Mouse (Mus musculus): ENCODE data around the gene Dnaaf1. TPM values are rescaled to one million over a fixed set of nuclear protein-coding genes. Genes with fewer than 3 reads are reported as not detected.

Dnaaf1 gene
- polyA plus RNA-seq (2015; fragmentation: Nextera tagmentation; extraction: Ambion mirVana) = 0.40 and 0.59 TPM in 2 replicates

DNA sequence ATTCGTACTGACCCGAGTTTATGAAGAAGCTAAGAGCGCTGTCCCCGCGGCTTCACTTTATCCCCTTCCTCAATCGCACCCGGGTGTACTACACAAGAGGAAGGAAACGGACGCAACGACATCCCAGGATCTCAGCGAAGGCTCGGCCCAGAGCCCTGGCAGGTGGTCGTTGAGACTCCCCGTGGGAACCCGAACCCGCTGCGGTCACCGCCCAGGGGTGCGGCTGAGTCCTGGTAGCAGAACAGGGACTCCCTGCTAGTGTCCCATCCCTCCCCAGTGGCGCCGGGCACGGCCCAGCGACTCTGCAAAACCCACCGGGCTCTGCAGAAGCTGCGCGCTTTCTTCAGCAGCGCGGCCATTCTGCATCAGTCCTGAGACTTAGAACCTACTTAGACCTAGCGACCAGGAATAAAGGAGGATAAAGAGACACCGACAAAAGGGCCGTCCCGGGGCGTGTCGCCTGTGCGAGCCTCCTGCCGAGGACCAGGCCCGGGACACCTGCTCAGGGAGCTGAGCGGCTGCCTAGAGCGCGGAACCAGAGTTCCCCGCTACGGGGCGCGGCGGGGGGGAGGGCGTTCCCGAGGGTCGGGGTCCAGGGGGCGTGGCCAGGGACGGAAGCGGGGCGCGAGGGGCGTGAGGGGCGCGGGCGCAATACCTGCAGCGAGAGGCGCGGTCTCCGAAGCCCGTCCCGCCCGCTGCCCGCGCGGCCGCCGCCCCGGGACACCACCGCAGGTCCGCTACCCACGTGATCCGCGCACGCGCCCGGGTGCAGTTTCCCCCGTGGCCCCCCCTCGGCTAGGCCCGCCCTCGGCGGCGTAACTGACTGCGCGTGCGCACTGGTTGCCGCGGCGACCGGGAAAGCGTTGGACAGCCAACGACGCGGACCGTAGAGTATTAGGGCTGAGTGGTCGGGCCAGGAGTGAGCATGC is at the start of gene Dnaaf1, which contains the start of gene Hsdl1:
Dnaaf1 (plus strand) TSS at position 799 of the 929 bp plus-strand sequence.
Hsdl1 (minus strand) TSS at position 747 of the 929 bp plus-strand sequence.
- WGBS = under 1% methylated on average over 89 of the region's 97 CpGs
- peak within 1 kb of the TSS; percentile 60 for H3K9ac ChIP-seq
- peak; percentile 82 for ATAC-seq (ENCODE audit: insufficient read depth, low FRiP score, low read depth)
- no peaks in the 10 kb centered on the region for H3K9me3 ChIP-seq
- H3K36me3 ChIP-seq = no peaks in the 10 kb centered on the region
- H3K4me3 ChIP-seq (replicated peaks) = peak within 1 kb of the TSS; percentile 68
- peak within 1 kb of the TSS; percentile 49 for H3K27ac ChIP-seq
- H3K4me1 ChIP-seq = peaks cover 19% of the 10 kb centered on the region
- peak within 1 kb of the TSS; percentile 96 for H3K4me2 ChIP-seq
- peaks cover 3% of the 10 kb centered on the region; the same call in 1 of the 2 replicates for H3K27me3 ChIP-seq (replicated peaks)

DNA sequence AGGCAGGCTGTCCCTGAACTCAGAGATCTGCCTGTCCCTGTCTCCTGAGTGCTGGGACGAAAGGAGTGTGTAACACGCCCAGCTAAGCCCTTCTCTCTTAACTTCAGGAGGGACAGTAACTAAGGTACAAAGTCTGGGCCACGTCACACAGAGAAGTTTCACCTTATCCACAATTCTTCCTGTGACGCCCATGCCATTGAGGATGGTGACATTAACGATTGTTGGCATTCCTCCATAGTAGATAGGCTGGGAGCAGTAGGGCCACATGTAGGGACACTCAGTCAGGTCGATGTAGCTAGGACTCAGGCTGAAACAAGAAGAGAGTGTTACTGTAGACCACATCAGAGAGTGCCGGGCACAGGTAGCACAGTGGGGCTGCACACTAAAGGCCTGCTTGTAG is 46.3 kb upstream of the Dnaaf1 start:
- no peaks in the 10 kb centered on the region for H3K4me1 ChIP-seq
- no peak overlapping the region for H3K9ac ChIP-seq
- H3K27ac ChIP-seq = no peak overlapping the region
- no peak overlapping the region for H3K4me2 ChIP-seq
- H3K36me3 ChIP-seq = peaks cover 72% of the 10 kb centered on the region
- H3K9me3 ChIP-seq = no peaks in the 10 kb centered on the region
- WGBS = 95% methylated on average over 7 of the region's 7 CpGs
- H3K27me3 ChIP-seq (replicated peaks) = no peaks in the 10 kb centered on the region
- no peak for ATAC-seq (ENCODE audit: insufficient read depth, low FRiP score, low read depth)
- H3K4me3 ChIP-seq (replicated peaks) = no peak overlapping the region

DNA sequence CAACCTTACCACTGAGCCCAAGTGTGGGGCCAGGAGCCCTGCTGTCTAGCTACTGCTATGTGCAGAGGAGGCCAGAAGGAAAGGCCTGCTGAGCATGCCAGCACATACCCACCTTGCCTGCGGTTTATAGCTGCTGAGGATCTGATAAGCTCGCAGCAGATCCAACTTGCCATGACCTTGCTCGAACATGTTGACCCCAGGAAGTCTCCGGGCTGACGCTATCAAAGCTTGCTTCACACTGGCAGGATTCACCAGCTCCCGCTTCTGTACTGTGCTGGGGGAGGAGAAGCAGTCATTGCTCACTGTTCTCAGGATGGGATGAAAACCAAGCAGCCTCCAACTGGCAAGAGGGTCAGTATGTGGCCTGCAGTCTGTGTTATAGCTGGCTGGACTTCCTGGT is 44.1 kb upstream of the Dnaaf1 start:
- Histone ChIP-seq H3K4me1 (no peaks in the 10 kb centered on the region), H3K4me2 (no peak overlapping the region), H3K9ac (no peak overlapping the region), H3K4me3 (replicated peaks) (no peak overlapping the region), H3K27me3 (replicated peaks) (no peaks in the 10 kb centered on the region), H3K36me3 (peaks cover 72% of the 10 kb centered on the region), H3K9me3 (no peaks in the 10 kb centered on the region), H3K27ac (no peak overlapping the region)
- 83% methylated on average over 6 of the region's 6 CpGs for WGBS
- ATAC-seq (ENCODE audit: insufficient read depth, low FRiP score, low read depth) = no peak

DNA sequence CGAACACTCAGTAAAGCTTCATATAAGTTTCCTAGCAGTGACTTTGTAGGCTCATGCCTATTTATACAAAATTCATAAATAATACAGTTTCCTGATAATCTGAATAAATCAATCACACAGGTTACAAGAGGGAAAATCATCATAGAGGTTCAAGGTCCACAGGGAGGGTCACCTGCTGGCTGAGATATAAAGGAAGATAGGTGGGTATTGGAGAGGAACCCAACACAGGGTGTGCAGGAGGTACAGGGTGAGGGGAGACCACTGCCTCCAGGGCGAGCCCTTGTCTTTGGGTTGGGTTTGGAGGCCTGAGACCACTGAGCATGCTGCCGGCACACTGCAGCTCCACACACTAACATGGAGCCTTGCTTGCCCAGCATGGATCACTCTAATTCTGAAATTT is 43.6 kb upstream of the Dnaaf1 start:
- Histone ChIP-seq H3K36me3 (peaks cover 76% of the 10 kb centered on the region), H3K4me3 (replicated peaks) (no peak overlapping the region), H3K9me3 (no peaks in the 10 kb centered on the region), H3K9ac (no peak overlapping the region), H3K4me1 (no peaks in the 10 kb centered on the region), H3K27ac (no peak overlapping the region), H3K27me3 (replicated peaks) (no peaks in the 10 kb centered on the region), H3K4me2 (no peak overlapping the region)
- ATAC-seq (ENCODE audit: insufficient read depth, low FRiP score, low read depth) = no peak
- WGBS = 90% methylated on average over 3 of the region's 3 CpGs

DNA sequence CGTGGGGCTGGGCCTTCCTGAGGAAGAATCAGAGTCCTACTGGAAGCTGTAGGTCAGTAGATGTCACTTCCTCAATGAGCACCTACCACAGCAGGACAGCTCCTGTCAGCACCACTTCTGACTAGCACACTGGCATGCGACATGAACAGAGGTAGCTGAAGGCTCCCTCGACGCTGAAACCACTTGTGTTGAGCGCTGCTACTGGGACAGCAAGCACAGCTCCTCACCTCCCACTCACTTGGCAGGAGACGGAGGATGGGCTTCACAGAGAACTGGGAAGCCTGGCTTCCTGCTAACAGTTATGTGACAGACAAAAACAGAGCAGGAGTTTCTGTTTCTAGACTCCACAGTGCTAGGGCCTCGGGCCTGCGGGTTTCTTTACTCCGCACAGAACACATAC is 43.1 kb upstream of the Dnaaf1 start:
- no peaks in the 10 kb centered on the region for H3K4me1 ChIP-seq
- H3K9ac ChIP-seq = no peak overlapping the region
- no peak overlapping the region for H3K4me3 ChIP-seq (replicated peaks)
- WGBS = 88% methylated on average over 9 of the region's 9 CpGs
- peaks cover 82% of the 10 kb centered on the region for H3K36me3 ChIP-seq
- H3K27ac ChIP-seq = no peak overlapping the region
- no peaks in the 10 kb centered on the region for H3K27me3 ChIP-seq (replicated peaks)
- H3K4me2 ChIP-seq = no peak overlapping the region
- H3K9me3 ChIP-seq = no peaks in the 10 kb centered on the region
- ATAC-seq (ENCODE audit: insufficient read depth, low FRiP score, low read depth) = no peak

DNA sequence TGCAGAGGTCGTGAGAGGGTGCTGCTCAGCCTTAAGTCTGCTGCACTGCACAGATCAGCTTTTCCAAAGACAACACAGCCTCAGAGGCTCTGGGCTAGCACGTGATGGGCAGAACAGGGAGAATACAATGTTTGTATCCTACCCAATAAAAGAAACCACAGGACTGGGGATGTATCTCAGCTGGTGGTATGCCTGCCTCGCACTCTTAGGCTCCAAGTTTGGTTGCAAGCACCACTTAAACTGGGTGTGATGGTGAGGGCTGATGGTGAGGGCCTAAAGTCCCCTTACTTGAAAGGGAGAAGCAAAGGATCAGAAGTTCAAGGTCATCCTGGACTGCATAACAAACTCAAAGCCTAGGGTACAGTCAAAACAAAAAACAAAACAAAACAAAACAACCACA is 30.4 kb upstream of the Dnaaf1 start:
- Histone ChIP-seq H3K9ac (no peak overlapping the region), H3K9me3 (no peaks in the 10 kb centered on the region), H3K27me3 (replicated peaks) (no peaks in the 10 kb centered on the region), H3K4me1 (no peaks in the 10 kb centered on the region), H3K27ac (no peak overlapping the region), H3K4me2 (no peak overlapping the region), H3K4me3 (replicated peaks) (no peak overlapping the region), H3K36me3 (peaks cover 48% of the 10 kb centered on the region)
- WGBS = 83% methylated on average over 3 of the region's 3 CpGs
- no peak for ATAC-seq (ENCODE audit: insufficient read depth, low FRiP score, low read depth)

DNA sequence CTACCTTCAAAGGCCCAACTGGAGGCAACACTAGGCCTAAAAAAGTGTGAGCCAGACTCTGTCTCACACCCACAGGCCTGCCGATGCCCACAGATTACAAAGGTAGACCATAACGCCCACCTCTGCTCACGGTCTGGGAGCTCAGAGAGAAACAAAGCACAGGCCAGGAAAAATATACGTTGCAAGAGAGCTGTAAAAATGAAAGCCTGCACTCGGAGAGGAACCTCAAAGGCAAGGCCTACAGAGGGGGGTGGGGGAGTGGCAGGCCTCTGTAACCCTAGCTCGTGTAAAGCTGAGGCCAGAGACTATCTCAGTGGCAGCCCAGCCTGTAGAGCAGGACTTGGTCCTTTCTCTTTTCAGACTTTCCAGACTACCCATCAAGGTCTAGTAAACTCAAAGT is 29.9 kb upstream of the Dnaaf1 start:
- ATAC-seq (ENCODE audit: insufficient read depth, low FRiP score, low read depth) = no peak
- no peak overlapping the region for H3K4me3 ChIP-seq (replicated peaks)
- H3K27ac ChIP-seq = no peak overlapping the region
- H3K9me3 ChIP-seq = no peaks in the 10 kb centered on the region
- no peaks in the 10 kb centered on the region for H3K4me1 ChIP-seq
- no peaks in the 10 kb centered on the region for H3K27me3 ChIP-seq (replicated peaks)
- no peak overlapping the region for H3K9ac ChIP-seq
- H3K4me2 ChIP-seq = no peak overlapping the region
- WGBS = 65% methylated on average over 6 of the region's 6 CpGs
- H3K36me3 ChIP-seq = peaks cover 42% of the 10 kb centered on the region

DNA sequence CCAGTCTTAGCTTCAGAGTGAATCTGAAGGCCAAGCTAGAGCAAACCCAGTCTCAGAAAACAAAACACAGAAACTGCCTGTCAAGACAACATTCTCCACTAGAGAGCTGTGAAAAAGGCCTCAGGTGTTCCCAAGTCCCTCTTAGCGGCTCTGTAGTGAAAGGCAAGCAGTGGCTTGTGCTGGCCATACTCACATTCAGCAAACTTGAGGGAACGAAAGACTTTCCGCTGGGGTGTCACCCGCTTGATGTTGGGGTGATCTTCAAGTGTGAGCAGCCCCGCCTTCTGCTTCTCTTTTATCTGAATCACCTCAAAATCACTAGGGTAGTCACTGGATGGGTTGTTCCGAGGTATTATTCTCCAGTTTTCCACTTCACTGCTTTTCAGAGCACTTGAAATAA is 29.2 kb upstream of the Dnaaf1 start:
- ATAC-seq (ENCODE audit: insufficient read depth, low FRiP score, low read depth) = no peak
- WGBS = 85% methylated on average over 6 of the region's 6 CpGs
- no peak overlapping the region for H3K27ac ChIP-seq
- peaks cover 36% of the 10 kb centered on the region for H3K36me3 ChIP-seq
- no peaks in the 10 kb centered on the region for H3K4me1 ChIP-seq
- no peak overlapping the region for H3K4me3 ChIP-seq (replicated peaks)
- H3K27me3 ChIP-seq (replicated peaks) = no peaks in the 10 kb centered on the region
- H3K9me3 ChIP-seq = no peaks in the 10 kb centered on the region
- no peak overlapping the region for H3K4me2 ChIP-seq
- no peak overlapping the region for H3K9ac ChIP-seq

DNA sequence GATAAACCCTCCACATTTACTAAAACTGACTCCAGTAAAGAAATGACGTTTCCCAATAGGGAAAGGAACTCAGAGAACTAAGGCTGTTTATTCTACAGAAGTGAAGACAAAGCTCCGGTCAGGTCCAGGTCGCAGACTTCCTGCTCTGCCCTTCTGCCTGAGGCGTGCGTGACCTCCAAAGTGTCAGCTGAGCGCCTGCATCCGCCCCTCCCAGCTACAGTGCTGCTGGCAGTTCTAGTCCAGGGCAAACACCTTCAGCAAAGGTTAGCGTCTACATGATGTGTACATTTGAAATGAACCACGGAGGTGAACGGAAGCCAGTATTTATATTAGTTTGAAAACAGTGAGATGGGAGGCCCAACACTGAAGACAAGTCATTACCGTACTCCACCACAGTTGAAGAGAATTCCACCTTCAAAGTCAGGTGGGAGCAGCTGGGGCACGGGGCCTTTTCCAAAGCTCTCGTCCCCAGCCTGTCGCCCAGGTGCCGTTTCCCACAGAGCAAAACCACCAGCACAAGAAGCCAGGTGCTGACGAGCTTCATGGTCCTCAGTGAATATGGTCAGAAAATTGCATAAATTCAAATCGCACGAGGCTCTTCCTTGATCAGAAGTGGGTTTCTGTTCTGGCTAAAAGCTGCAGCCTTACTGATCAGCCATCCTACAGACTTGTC is 27.9 kb upstream of the Dnaaf1 start:
- Histone ChIP-seq H3K9ac (no peak overlapping the region), H3K9me3 (no peaks in the 10 kb centered on the region), H3K4me3 (replicated peaks) (no peak overlapping the region), H3K4me2 (no peak overlapping the region), H3K27me3 (replicated peaks) (no peaks in the 10 kb centered on the region), H3K36me3 (peaks cover 28% of the 10 kb centered on the region; the same call in 1 of the 2 replicates), H3K4me1 (no peaks in the 10 kb centered on the region), H3K27ac (peak overlapping the region; percentile 28; the same call in 1 of the 2 replicates)
- ATAC-seq (ENCODE audit: insufficient read depth, low FRiP score, low read depth) = 0 out of 2 replicates have a peak, but pooled peaks have one; percentile 36
- WGBS = 57% methylated on average over 18 of the region's 18 CpGs

DNA sequence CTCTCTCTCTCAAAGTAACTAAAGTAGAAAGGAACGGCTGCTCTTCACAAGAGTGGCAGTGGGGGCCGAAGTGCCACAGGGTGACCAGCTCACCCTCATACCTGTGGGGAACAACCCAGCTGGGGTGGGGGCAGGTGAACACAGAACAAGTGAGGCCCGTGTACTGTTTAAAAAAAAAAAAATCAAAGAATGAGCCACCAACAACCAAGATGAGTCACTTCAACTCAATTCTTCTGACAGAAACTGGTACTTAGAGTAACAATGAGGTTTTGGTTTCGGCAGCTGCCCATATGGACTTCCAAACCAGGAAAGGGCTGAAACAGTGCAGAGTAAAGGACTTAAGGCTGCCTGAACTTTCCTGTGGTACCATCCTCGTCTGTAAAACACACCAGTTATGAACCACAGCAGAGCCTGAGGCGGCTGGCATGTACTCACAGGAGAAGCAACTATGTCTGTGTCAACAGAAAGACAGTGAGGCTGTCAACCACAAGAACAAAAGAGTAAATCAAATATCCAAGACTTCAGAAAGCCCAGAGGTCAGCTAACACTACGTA is 26.4 kb upstream of the Dnaaf1 start:
- Histone ChIP-seq H3K27me3 (replicated peaks) (no peaks in the 10 kb centered on the region), H3K4me2 (no peak overlapping the region), H3K36me3 (peaks cover 22% of the 10 kb centered on the region; the same call in 1 of the 2 replicates), H3K4me3 (replicated peaks) (no peak overlapping the region), H3K9me3 (no peaks in the 10 kb centered on the region), H3K27ac (peak overlapping the region; percentile 3; the same call in 1 of the 2 replicates), H3K9ac (no peak overlapping the region), H3K4me1 (no peaks in the 10 kb centered on the region)
- WGBS = 62% methylated on average over 7 of the region's 7 CpGs
- no peak for ATAC-seq (ENCODE audit: insufficient read depth, low FRiP score, low read depth)

DNA sequence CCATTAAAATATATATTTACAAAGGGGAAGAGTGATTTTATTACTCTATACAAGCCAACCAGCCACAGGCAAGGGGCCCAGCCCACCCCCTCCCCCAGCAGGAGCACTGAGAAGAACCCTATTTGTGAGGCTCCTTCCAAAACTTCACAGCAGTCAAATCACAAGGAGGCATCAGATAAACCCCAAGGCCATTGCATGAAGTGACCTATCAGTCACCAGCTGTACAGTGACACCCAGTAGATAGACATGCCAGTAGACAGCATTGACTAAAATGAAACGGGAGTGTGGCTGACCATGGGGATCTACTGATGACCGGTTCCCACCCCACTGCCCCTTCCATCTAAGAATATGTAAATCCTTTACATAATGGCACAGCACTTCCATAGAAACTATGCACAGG is 22.1 kb upstream of the Dnaaf1 start:
- Histone ChIP-seq H3K9ac (no peak overlapping the region), H3K27ac (no peak overlapping the region), H3K36me3 (no peaks in the 10 kb centered on the region), H3K4me1 (peaks cover 22% of the 10 kb centered on the region), H3K4me2 (no peak overlapping the region), H3K9me3 (no peaks in the 10 kb centered on the region), H3K4me3 (replicated peaks) (no peak overlapping the region), H3K27me3 (replicated peaks) (no peaks in the 10 kb centered on the region)
- 68% methylated on average over 2 of the region's 2 CpGs for WGBS
- no peak for ATAC-seq (ENCODE audit: insufficient read depth, low FRiP score, low read depth)

DNA sequence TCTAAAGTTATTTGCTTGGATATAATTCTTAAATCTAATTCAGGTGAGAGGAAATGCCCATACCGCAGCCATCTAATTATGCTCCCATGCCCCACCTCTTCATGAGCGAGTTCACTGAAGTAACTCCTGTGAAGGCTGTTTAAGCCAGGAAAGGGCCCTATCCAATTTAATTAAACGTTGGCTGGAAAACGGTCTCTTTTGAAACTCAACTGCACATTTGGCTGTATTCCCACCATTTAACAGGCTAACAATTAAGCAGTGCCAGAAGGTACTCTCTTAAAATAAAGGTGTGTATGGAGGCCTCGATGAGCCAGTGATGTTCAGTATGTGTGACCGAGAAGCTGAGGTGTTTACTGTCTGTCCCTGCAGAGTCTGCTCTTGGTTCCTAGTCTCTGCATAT is 19.2 kb upstream of the Dnaaf1 start:
- no peaks in the 10 kb centered on the region for H3K9me3 ChIP-seq
- H3K4me1 ChIP-seq = peaks cover 26% of the 10 kb centered on the region
- 80% methylated on average over 6 of the region's 6 CpGs for WGBS
- H3K4me3 ChIP-seq (replicated peaks) = no peak overlapping the region
- ATAC-seq (ENCODE audit: insufficient read depth, low FRiP score, low read depth) = no peak
- no peak overlapping the region for H3K27ac ChIP-seq
- no peak overlapping the region for H3K9ac ChIP-seq
- H3K4me2 ChIP-seq = no peak overlapping the region
- H3K27me3 ChIP-seq (replicated peaks) = no peaks in the 10 kb centered on the region
- H3K36me3 ChIP-seq = no peaks in the 10 kb centered on the region
